Mouse (Mus musculus): ENCODE measurements around the gene Hyal4.

- no peak for TF ChIP-seq EP300 (optimal IDR thresholded peaks at IDR 0.05)
- peak; percentile 79 for TF ChIP-seq CTCF (IDR thresholded peaks at IDR 0.05; ENCODE audit: low read depth)
Observed at GRCm38 (mm10) chr6:24721317-24722099, 26.6 kb upstream of the Hyal4 start.

Measured in stomach, postnatal 0 days (tissue).